Mouse (Mus musculus) neutrophil, adult 65 days (primary cell): Measurements from ENCODE around the gene Ddah2. TPM values are rescaled to one million over a fixed set of nuclear protein-coding genes. Genes with fewer than 3 reads are reported as not detected.

Experiments used
- total RNA-seq: library from RNA; stranded (reverse); gene quantifications from 2 replicates; pipeline ENCODE4 v1.2.4, GENCODE M21; 2023

Gene Ddah2
- total RNA-seq, result 1.4 and 2.6 TPM in 2 replicates

GRCm38 (mm10) chr17:35058911-35059892 is at the start of gene Ddah2:
Ddah2 (plus strand) TSS chr17:35059035.

DNA sequence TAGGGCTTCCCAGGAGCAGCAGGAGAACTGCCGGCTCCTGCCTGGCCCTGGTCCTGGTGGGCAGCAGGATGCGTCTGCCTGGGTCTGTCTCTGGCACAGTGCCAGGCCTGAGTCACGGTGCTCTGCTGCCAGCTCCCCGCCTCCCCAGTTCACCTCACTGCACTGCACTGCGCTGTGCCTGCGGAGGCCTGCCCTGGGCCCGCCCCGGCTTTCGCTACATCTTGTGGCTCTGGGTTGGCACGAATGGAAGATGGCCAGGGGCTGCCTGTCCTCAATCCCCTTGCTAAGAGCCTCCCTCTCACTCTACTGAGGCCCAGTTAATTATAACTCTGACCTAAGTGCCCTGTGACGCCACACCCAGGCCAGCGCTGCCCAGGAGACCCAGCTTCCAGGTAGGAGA is 42.5 kb upstream of the Ddah2 start, which contains the start of gene Vwa7:
Vwa7 (plus strand) TSS at position 204 of the 400 bp plus-strand sequence.

DNA sequence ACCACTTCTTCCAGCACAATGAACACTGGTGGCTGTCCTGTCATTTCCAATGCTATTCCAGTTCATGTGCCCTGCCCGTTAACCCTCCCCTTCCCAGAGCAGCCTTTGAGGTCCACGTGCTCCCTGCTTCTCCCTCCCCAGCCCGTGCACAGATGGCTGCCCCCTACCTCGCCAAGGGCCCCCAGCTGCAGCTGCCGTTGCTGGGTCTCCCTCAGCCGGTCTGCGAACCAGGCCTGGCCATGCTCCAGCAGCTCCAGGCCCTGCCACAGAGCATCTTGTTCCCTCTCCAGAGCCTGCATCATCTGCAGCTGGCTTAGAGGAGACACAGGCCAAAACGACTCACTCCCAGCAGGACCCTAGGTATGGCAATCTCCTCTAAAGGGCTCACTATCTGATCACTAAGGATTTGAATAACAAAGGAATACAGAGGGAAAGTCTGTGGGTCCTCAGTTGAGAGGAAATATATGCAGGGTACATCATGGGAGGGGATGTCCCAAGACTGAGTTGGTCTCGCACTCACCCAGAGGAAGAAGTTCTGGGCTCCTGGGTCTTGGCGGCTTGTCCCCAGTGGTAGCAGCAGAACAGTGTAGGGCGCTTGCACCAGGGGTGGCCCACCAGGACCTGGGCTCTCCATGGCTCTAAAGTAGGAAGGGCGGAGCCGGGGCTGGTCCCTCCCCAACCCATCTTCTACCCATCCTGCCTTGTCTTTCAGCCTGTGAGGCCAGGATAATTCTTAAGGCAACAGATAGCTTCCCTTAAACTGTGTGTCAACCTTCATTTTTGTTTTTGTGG is 31.4 kb upstream of the Ddah2 start, which contains the start of gene Sapcd1:
Sapcd1 (minus strand) TSS at position 740 of the 792 bp plus-strand sequence.

GRCm38 (mm10) chr17:35046681-35047455 is 12.0 kb upstream of the Ddah2 start, which contains the start of gene Msh5:
Msh5 (minus strand) TSS chr17:35046745.

DNA sequence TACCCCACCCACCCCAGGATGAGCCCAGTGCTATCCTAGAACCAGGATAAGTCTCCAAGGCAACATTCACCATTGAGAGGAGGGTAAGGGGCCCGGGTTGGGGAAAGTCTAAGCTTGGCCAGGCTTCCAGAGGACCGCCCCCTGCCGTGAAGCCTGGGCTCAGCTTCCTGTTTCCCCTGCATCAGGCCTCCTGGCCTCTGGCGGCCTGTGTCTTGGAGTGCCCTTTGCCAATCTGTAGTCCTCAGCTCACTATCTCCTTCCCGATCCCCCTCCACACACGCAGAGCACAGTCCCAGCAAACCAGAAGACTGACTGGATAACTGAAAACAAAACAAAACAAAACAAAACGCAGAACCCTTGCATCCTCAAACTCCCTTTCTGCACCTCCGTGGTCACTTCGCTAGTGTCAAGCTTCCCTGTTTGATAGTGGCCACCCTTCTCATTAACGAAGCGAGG is 9.2 kb upstream of the Ddah2 start, which contains the start of gene Clic1:
Clic1 (plus strand) TSS at position 406 of the 456 bp plus-strand sequence.

GRCm38 (mm10) chr17:35064951-35065947 is 6.4 kb downstream of the Ddah2 start, which contains the start of gene Ly6g6c:
Ly6g6c (plus strand) TSS chr17:35065388.

GRCm38 (mm10) chr17:35066084-35066483 is 7.2 kb downstream of the Ddah2 start, which contains the start of gene Mpig6b:
Mpig6b (minus strand) TSS chr17:35066184.

GRCm38 (mm10) chr17:35076507-35077176 is 17.8 kb downstream of the Ddah2 start, which contains the start of gene Ly6g6e:
Ly6g6e (plus strand) TSS chr17:35076902.

GRCm38 (mm10) chr17:35077786-35078233 is 19.0 kb downstream of the Ddah2 start, which contains the start of gene Ly6g6d:
Ly6g6d (minus strand) TSS chr17:35078065.

GRCm38 (mm10) chr17:35085208-35085865 is 26.5 kb downstream of the Ddah2 start, which contains the start of gene Ly6g6f:
Ly6g6f (minus strand) TSS chr17:35085610.

GRCm38 (mm10) chr17:35088825-35089644 is 30.2 kb downstream of the Ddah2 start, which contains the start of gene Abhd16a:
Abhd16a (plus strand) TSS chr17:35089263.

GRCm38 (mm10) chr17:35108097-35108496 is 49.3 kb downstream of the Ddah2 start, which contains the start of gene Ly6g5c:
Ly6g5c (plus strand) TSS chr17:35108279.

Other genes starting within 250 kb of the Ddah2 start
- 42.3 and 63.0 TPM in 2 replicates for gene Stk19, start 222.1 kb upstream of the Ddah2 start, total RNA-seq
- 34.5 and 46.7 TPM in 2 replicates for gene Dxo, start 222.0 kb upstream of the Ddah2 start, total RNA-seq
- 95.9 and 147 TPM in 2 replicates for gene Skiv2l, start 208.8 kb upstream of the Ddah2 start, total RNA-seq
- 24.5 and 28.2 TPM in 2 replicates for gene Nelfe, start 208.6 kb upstream of the Ddah2 start, total RNA-seq
- gene Cfb, start 196.5 kb upstream of the Ddah2 start, total RNA-seq, result 1.3 TPM in 1 of 2 replicates, not detected in the other
- gene Zbtb12, start 179.6 kb upstream of the Ddah2 start, total RNA-seq, result 0.70 and 1.4 TPM in 2 replicates
- not detected in 2 replicates for gene Gm20547, start 177.0 kb upstream of the Ddah2 start, total RNA-seq
- not detected in 2 replicates for gene C2, start 160.8 kb upstream of the Ddah2 start, total RNA-seq
- gene Ehmt2, start 160.6 kb upstream of the Ddah2 start, total RNA-seq, result 49.5 and 66.6 TPM in 2 replicates
- gene Slc44a4, start 144.6 kb upstream of the Ddah2 start, total RNA-seq, result 0.25 TPM in 1 of 2 replicates, not detected in the other
- 87.8 and 101 TPM in 2 replicates for gene Neu1, start 127.8 kb upstream of the Ddah2 start, total RNA-seq
- gene Hspa1b, start 99.8 kb upstream of the Ddah2 start, total RNA-seq, result 25.6 and 50.7 TPM in 2 replicates
- gene Gm20481, start 89.1 kb upstream of the Ddah2 start, total RNA-seq, result not detected in 2 replicates
- gene Hspa1a, start 86.9 kb upstream of the Ddah2 start, total RNA-seq, result 36.0 and 76.5 TPM in 2 replicates
- 0.16 TPM in 1 of 2 replicates, not detected in the other for gene Hspa1l, start 86.3 kb upstream of the Ddah2 start, total RNA-seq
- 15.3 and 22.7 TPM in 2 replicates for gene Lsm2, start 77.2 kb upstream of the Ddah2 start, total RNA-seq
- gene Vars, start 58.0 kb upstream of the Ddah2 start, total RNA-seq, result 51.6 and 57.8 TPM in 2 replicates
- 0.09 TPM in 1 of 2 replicates, not detected in the other for gene Vwa7, start 42.5 kb upstream of the Ddah2 start, total RNA-seq
- 0.86 and 1.9 TPM in 2 replicates for gene Sapcd1, start 31.0 kb upstream of the Ddah2 start, total RNA-seq
- 3.5 and 11.1 TPM in 2 replicates for gene Msh5, start 12.3 kb upstream of the Ddah2 start, total RNA-seq
- 248 and 288 TPM in 2 replicates for gene Clic1, start 9.1 kb upstream of the Ddah2 start, total RNA-seq
- not detected in 2 replicates for gene Ly6g6c, start 6.4 kb downstream of the Ddah2 start, total RNA-seq
- gene Mpig6b, start 7.1 kb downstream of the Ddah2 start, total RNA-seq, result 0.47 TPM in 1 of 2 replicates, not detected in the other
- gene Ly6g6e, start 17.9 kb downstream of the Ddah2 start, total RNA-seq, result not detected in 2 replicates
- gene Ly6g6d, start 19.0 kb downstream of the Ddah2 start, total RNA-seq, result not detected in 2 replicates
- gene Ly6g6f, start 26.6 kb downstream of the Ddah2 start, total RNA-seq, result 1.1 TPM in 1 of 2 replicates, not detected in the other
- gene Abhd16a, start 30.2 kb downstream of the Ddah2 start, total RNA-seq, result 44.4 and 57.6 TPM in 2 replicates
- gene Ly6g5c, start 49.2 kb downstream of the Ddah2 start, total RNA-seq, result not detected in 2 replicates
- 13.3 and 14.5 TPM in 2 replicates for gene Ly6g5b, start 56.4 kb downstream of the Ddah2 start, total RNA-seq
- 36.0 and 50.1 TPM in 2 replicates for gene Gpank1, start 62.4 kb downstream of the Ddah2 start, total RNA-seq
- 135 and 169 TPM in 2 replicates for gene Csnk2b, start 63.0 kb downstream of the Ddah2 start, total RNA-seq
- gene D17H6S53E, start 67.3 kb downstream of the Ddah2 start, total RNA-seq, result 21.0 and 24.5 TPM in 2 replicates
- not detected in 2 replicates for gene Apom, start 73.0 kb downstream of the Ddah2 start, total RNA-seq
- gene Bag6, start 76.1 kb downstream of the Ddah2 start, total RNA-seq, result 295 and 362 TPM in 2 replicates
- gene Prrc2a, start 105.9 kb downstream of the Ddah2 start, total RNA-seq, result 170 and 191 TPM in 2 replicates
- gene Aif1, start 117.0 kb downstream of the Ddah2 start, total RNA-seq, result 10.8 and 14.1 TPM in 2 replicates
- gene Lst1, start 129.4 kb downstream of the Ddah2 start, total RNA-seq, result 410 and 626 TPM in 2 replicates
- 118 TPM in 2 replicates for gene Ltb, start 135.4 kb downstream of the Ddah2 start, total RNA-seq
- 115 TPM in 2 replicates for gene Tnf, start 143.0 kb downstream of the Ddah2 start, total RNA-seq
- not detected in 2 replicates for gene Lta, start 146.3 kb downstream of the Ddah2 start, total RNA-seq
- gene Gm16181, start 161.8 kb downstream of the Ddah2 start, total RNA-seq, result 0.79 TPM in 1 of 2 replicates, not detected in the other
- 1.8 and 3.2 TPM in 2 replicates for gene Atp6v1g2, start 174.6 kb downstream of the Ddah2 start, total RNA-seq
- gene Nfkbil1, start 176.8 kb downstream of the Ddah2 start, total RNA-seq, result 18.5 and 19.9 TPM in 2 replicates
- gene Ddx39b, start 182.7 kb downstream of the Ddah2 start, total RNA-seq, result 185 and 239 TPM in 2 replicates
- gene H2-D1, start 203.7 kb downstream of the Ddah2 start, total RNA-seq, result 1,574 and 1,649 TPM in 2 replicates